Mouse (Mus musculus) left cerebral cortex, adult 9 months (tissue): ENCODE data around the gene Fgfr2.

ENCODE experiments used
- DNase-seq, 2 experiments: peaks; one replicate each; pipeline ENCODE4 v3.0.0; 2022; ENCODE audit warnings: low spot score in 2 of 2

Gene Fgfr2

GRCm38 (mm10) chr7:132098441-132098840 is 1024.7 kb downstream of the Fgfr2 start:
- DNase-seq: no peak

- DNase-seq: no peak
These were observed 1028.5 kb downstream of the Fgfr2 start for GRCm38 (mm10) chr7:132094666-132095065.

GRCm38 (mm10) chr7:132091551-132091950 is 1031.6 kb downstream of the Fgfr2 start:
- DNase-seq: no peak

- peak in 1 of 2 experiments; percentile 21 for DNase-seq
These were observed 1034.5 kb downstream of the Fgfr2 start for GRCm38 (mm10) chr7:132088606-132089005.

GRCm38 (mm10) chr7:132088181-132088580 is 1035.0 kb downstream of the Fgfr2 start:
- peak in 1 of 2 experiments; percentile 30 for DNase-seq

- DNase-seq: no peak
These were observed 1047.3 kb downstream of the Fgfr2 start for GRCm38 (mm10) chr7:132075825-132076224.

GRCm38 (mm10) chr7:132074503-132074902 is 1048.6 kb downstream of the Fgfr2 start:
- DNase-seq: peak in 1 of 2 experiments; percentile 55

GRCm38 (mm10) chr7:132070877-132071625 is 1052.1 kb downstream of the Fgfr2 start:
- no peak for DNase-seq

GRCm38 (mm10) chr7:132067951-132068350 is 1055.2 kb downstream of the Fgfr2 start:
- peak; percentile 58 to 78 for DNase-seq

- no peak for DNase-seq
These were observed 1055.6 kb downstream of the Fgfr2 start for GRCm38 (mm10) chr7:132067511-132067910.

GRCm38 (mm10) chr7:132060116-132060515 is 1063.0 kb downstream of the Fgfr2 start:
- DNase-seq: no peak

GRCm38 (mm10) chr7:132056565-132056964 is 1066.6 kb downstream of the Fgfr2 start:
- no peak for DNase-seq

GRCm38 (mm10) chr7:132046662-132047061 is 1076.5 kb downstream of the Fgfr2 start:
- DNase-seq: no peak

- peak; percentile 20 to 47 for DNase-seq
These were observed 1091.1 kb downstream of the Fgfr2 start for GRCm38 (mm10) chr7:132031940-132032531.

- DNase-seq: no peak
These were observed 1096.5 kb downstream of the Fgfr2 start for GRCm38 (mm10) chr7:132026671-132027070.

- no peak for DNase-seq
These were observed 1097.6 kb downstream of the Fgfr2 start for GRCm38 (mm10) chr7:132025591-132025990.

GRCm38 (mm10) chr7:132015933-132016332 is 1107.2 kb downstream of the Fgfr2 start:
- no peak for DNase-seq

- DNase-seq: no peak
These were observed 1108.0 kb downstream of the Fgfr2 start for GRCm38 (mm10) chr7:132015193-132015592.

GRCm38 (mm10) chr7:132013970-132014369 is 1109.2 kb downstream of the Fgfr2 start:
- no peak for DNase-seq

GRCm38 (mm10) chr7:132012969-132013679 is 1110.0 kb downstream of the Fgfr2 start:
- peak in 1 of 2 experiments; percentile 39 for DNase-seq

GRCm38 (mm10) chr7:132009002-132009401 is 1114.1 kb downstream of the Fgfr2 start:
- DNase-seq: no peak

- DNase-seq: peak; percentile 38 to 40
These were observed 1117.0 kb downstream of the Fgfr2 start for GRCm38 (mm10) chr7:132005996-132006696.
